Mouse (Mus musculus): ENCODE data around the gene Dmbx1. TPM values are rescaled to one million over a fixed set of nuclear protein-coding genes. Genes with fewer than 3 reads are reported as not detected.

The Dmbx1 gene
- polyA plus RNA-seq, 1 experiment = not detected

GRCm38 (mm10) chr4:115878828-115879227, 60.9 kb downstream of the Dmbx1 start:
- H3K27ac ChIP-seq (ENCODE audit: insufficient read depth, low read length) = no peak overlapping the region
- no peak overlapping the region for H3K4me3 ChIP-seq (ENCODE audit: extremely low read depth, insufficient read depth, insufficient read length)
- DNase-seq (ENCODE audit: low read depth in 1 of 2, low spot score in 2 of 2) = no peak
- H3K36me3 ChIP-seq (ENCODE audit: control insufficient read depth, insufficient read depth, low read length) = peaks cover 25% of the 10 kb centered on the region
- TF ChIP-seq CTCF (IDR thresholded peaks at IDR 0.05; ENCODE audit: extremely low read depth, insufficient read depth, insufficient read length, insufficient replicate concordance) (no peak), POLR2A (IDR thresholded peaks at IDR 0.05; ENCODE audit: low read depth, low read length) (no peak)
- no peaks in the 10 kb centered on the region for H3K4me1 ChIP-seq (ENCODE audit: control insufficient read depth, insufficient read depth, insufficient read length)
- H3K27me3 ChIP-seq (ENCODE audit: control insufficient read depth, insufficient read depth, low read length) = no peaks in the 10 kb centered on the region
- 83% methylated on average over 9 of the region's 9 CpGs for WGBS

- no peak overlapping the region for H3K27ac ChIP-seq (ENCODE audit: insufficient read depth, low read length)
- no peak overlapping the region for H3K4me3 ChIP-seq (ENCODE audit: extremely low read depth, insufficient read depth, insufficient read length)
- 77% methylated on average over 11 of the region's 11 CpGs for WGBS
- no peaks in the 10 kb centered on the region for H3K27me3 ChIP-seq (ENCODE audit: control insufficient read depth, insufficient read depth, low read length)
- H3K4me1 ChIP-seq (ENCODE audit: control insufficient read depth, insufficient read depth, insufficient read length) = no peaks in the 10 kb centered on the region
- peaks cover 29% of the 10 kb centered on the region for H3K36me3 ChIP-seq (ENCODE audit: control insufficient read depth, insufficient read depth, low read length)
- TF ChIP-seq POLR2A (IDR thresholded peaks at IDR 0.05; ENCODE audit: low read depth, low read length) (no peak), CTCF (IDR thresholded peaks at IDR 0.05; ENCODE audit: extremely low read depth, insufficient read depth, insufficient read length, insufficient replicate concordance) (no peak)
- DNase-seq (ENCODE audit: low read depth in 1 of 2, low spot score in 2 of 2) = no peak
These were observed 61.5 kb downstream of the Dmbx1 start for GRCm38 (mm10) chr4:115878216-115878678.

GRCm38 (mm10) chr4:115873231-115873630, 66.5 kb downstream of the Dmbx1 start:
- Histone ChIP-seq H3K27ac (ENCODE audit: insufficient read depth, low read length) (no peak overlapping the region), H3K4me1 (ENCODE audit: control insufficient read depth, insufficient read depth, insufficient read length) (no peaks in the 10 kb centered on the region), H3K27me3 (ENCODE audit: control insufficient read depth, insufficient read depth, low read length) (no peaks in the 10 kb centered on the region), H3K36me3 (ENCODE audit: control insufficient read depth, insufficient read depth, low read length) (peaks cover 47% of the 10 kb centered on the region), H3K4me3 (ENCODE audit: extremely low read depth, insufficient read depth, insufficient read length) (no peak overlapping the region)
- TF ChIP-seq POLR2A (IDR thresholded peaks at IDR 0.05; ENCODE audit: low read depth, low read length) = no peak
- TF ChIP-seq CTCF (IDR thresholded peaks at IDR 0.05; ENCODE audit: extremely low read depth, insufficient read depth, insufficient read length, insufficient replicate concordance) = no peak
- 96% methylated on average over 3 of the region's 3 CpGs for WGBS
- DNase-seq (ENCODE audit: low read depth in 1 of 2, low spot score in 2 of 2) = no peak

- Histone ChIP-seq H3K27me3 (ENCODE audit: control insufficient read depth, insufficient read depth, low read length) (no peaks in the 10 kb centered on the region), H3K4me3 (ENCODE audit: extremely low read depth, insufficient read depth, insufficient read length) (no peak overlapping the region), H3K4me1 (ENCODE audit: control insufficient read depth, insufficient read depth, insufficient read length) (no peaks in the 10 kb centered on the region), H3K27ac (ENCODE audit: insufficient read depth, low read length) (no peak overlapping the region), H3K36me3 (ENCODE audit: control insufficient read depth, insufficient read depth, low read length) (peaks cover 30% of the 10 kb centered on the region)
- TF ChIP-seq CTCF (IDR thresholded peaks at IDR 0.05; ENCODE audit: extremely low read depth, insufficient read depth, insufficient read length, insufficient replicate concordance) = no peak
- no peak for TF ChIP-seq POLR2A (IDR thresholded peaks at IDR 0.05; ENCODE audit: low read depth, low read length)
- no peak for DNase-seq (ENCODE audit: low read depth in 1 of 2, low spot score in 2 of 2)
- WGBS = 91% methylated on average over 16 of the region's 16 CpGs
These were observed 70.1 kb downstream of the Dmbx1 start for GRCm38 (mm10) chr4:115869512-115870210.

Other genes with a start within 250 kb of the Dmbx1 start
- 12.8 and 19.6 TPM in 2 replicates for gene Efcab14, start 202.2 kb downstream of the Dmbx1 start, polyA plus RNA-seq (2012; rRNA removed)
- 0.14 and 0.32 TPM in 2 replicates for gene Tex38, start 158.9 kb downstream of the Dmbx1 start, polyA plus RNA-seq (2012; rRNA removed)
- gene Atpaf1, start 155.1 kb downstream of the Dmbx1 start, polyA plus RNA-seq (2012; rRNA removed) = 20.2 and 35.6 TPM in 2 replicates
- 34.5 and 43.3 TPM in 2 replicates for gene Mob3c, start 111.8 kb downstream of the Dmbx1 start, polyA plus RNA-seq (2012; rRNA removed)
- 68.2 and 69.2 TPM in 2 replicates for gene Mknk1, start 100.7 kb downstream of the Dmbx1 start, polyA plus RNA-seq (2012; rRNA removed)
- gene Kncn, start 55.5 kb downstream of the Dmbx1 start, polyA plus RNA-seq (2012; rRNA removed) = not detected in 2 replicates
- gene 6430628N08Rik, start 49.3 kb downstream of the Dmbx1 start, polyA plus RNA-seq (2012; rRNA removed) = not detected in 2 replicates
- 25.7 and 31.3 TPM in 2 replicates for gene Faah, start 78.0 kb upstream of the Dmbx1 start, polyA plus RNA-seq (2012; rRNA removed)
- 8.2 and 9.3 TPM in 2 replicates for gene Nsun4, start 114.0 kb upstream of the Dmbx1 start, polyA plus RNA-seq (2012; rRNA removed)
- gene Uqcrh, start 135.1 kb upstream of the Dmbx1 start, polyA plus RNA-seq (2012; rRNA removed) = 44.5 and 48.9 TPM in 2 replicates
- gene Lrrc41, start 135.3 kb upstream of the Dmbx1 start, polyA plus RNA-seq (2012; rRNA removed) = 22.4 and 35.3 TPM in 2 replicates
- gene Rad54l, start 183.8 kb upstream of the Dmbx1 start, polyA plus RNA-seq (2012; rRNA removed) = 2.6 and 2.7 TPM in 2 replicates
- 16.4 and 18.0 TPM in 2 replicates for gene Pomgnt1, start 183.9 kb upstream of the Dmbx1 start, polyA plus RNA-seq (2012; rRNA removed)
- 0.81 and 1.8 TPM in 2 replicates for gene Lurap1, start 211.4 kb upstream of the Dmbx1 start, polyA plus RNA-seq (2012; rRNA removed)
- gene Tspan1, start 227.7 kb upstream of the Dmbx1 start, polyA plus RNA-seq (2012; rRNA removed) = 0.04 TPM in 1 of 2 replicates, not detected in the other
- gene 1700042G07Rik, start 233.4 kb upstream of the Dmbx1 start, polyA plus RNA-seq (2012; rRNA removed) = not detected in 2 replicates
- not detected in 2 replicates for gene Gm49337, start 233.5 kb upstream of the Dmbx1 start, polyA plus RNA-seq (2012; rRNA removed)